Mouse (Mus musculus) testis, adult 2 months (tissue): ENCODE data around the gene Zfp281. TPM values are rescaled to one million over a fixed set of nuclear protein-coding genes. Genes with fewer than 3 reads are reported as not detected.

Source experiments
- H3K27ac ChIP-seq: fragments of 200-500 bp; 2 replicates; pipeline ENCODE4 v1.5.1; 2012; ENCODE audit warnings: low read depth, low read length; ENCODE audit not compliant: control insufficient read depth, insufficient read depth
- H3K27me3 ChIP-seq: fragments of 200-500 bp; 2 replicates; pipeline ENCODE4 v1.6.1; 2012; ENCODE audit warnings: mild to moderate bottlenecking, low read length, moderate library complexity; ENCODE audit not compliant: control insufficient read depth, insufficient read depth
- H3K36me3 ChIP-seq: fragments of 200-500 bp; 2 replicates; pipeline ENCODE4 v1.6.1; 2012; ENCODE audit warnings: mild to moderate bottlenecking, low read length; ENCODE audit not compliant: control insufficient read depth, insufficient read depth
- H3K4me1 ChIP-seq: fragments of 200-500 bp; 2 replicates; pipeline ENCODE4 v1.6.1; 2012; ENCODE audit warnings: low read length; ENCODE audit not compliant: control insufficient read depth, insufficient read depth
- H3K4me3 ChIP-seq: fragments of 200-500 bp; 2 replicates; pipeline ENCODE4 v1.5.1; 2012; ENCODE audit warnings: low read depth, mild to moderate bottlenecking, low read length, moderate library complexity, mixed read lengths; ENCODE audit not compliant: control insufficient read depth
- CTCF ChIP-seq: fragments of 200-500 bp; IDR thresholded peaks from 2 replicates; pipeline ENCODE4 v1.5.1; 2012; ENCODE audit warnings: low read depth, mild to moderate bottlenecking, inconsistent platforms, low read length, moderate library complexity; ENCODE audit not compliant: control insufficient read depth, insufficient read depth, insufficient replicate concordance
- POLR2A ChIP-seq: fragments of 200-500 bp; IDR thresholded peaks from 2 replicates; pipeline ENCODE4 v1.6.1; 2012; ENCODE audit warnings: low read depth, mild to moderate bottlenecking, inconsistent platforms, low read length, moderate library complexity; ENCODE audit not compliant: control insufficient read depth
- polyA plus RNA-seq: library from polyadenylated mRNA; depleted of rRNA; stranded (reverse); fragments of >200 nt; gene quantifications from 2 replicates; pipeline ENCODE4 v1.2.3, GENCODE M21; 2012; rRNA removed

The Zfp281 gene
- polyA plus RNA-seq, 1 experiment, result 2.3 TPM

DNA sequence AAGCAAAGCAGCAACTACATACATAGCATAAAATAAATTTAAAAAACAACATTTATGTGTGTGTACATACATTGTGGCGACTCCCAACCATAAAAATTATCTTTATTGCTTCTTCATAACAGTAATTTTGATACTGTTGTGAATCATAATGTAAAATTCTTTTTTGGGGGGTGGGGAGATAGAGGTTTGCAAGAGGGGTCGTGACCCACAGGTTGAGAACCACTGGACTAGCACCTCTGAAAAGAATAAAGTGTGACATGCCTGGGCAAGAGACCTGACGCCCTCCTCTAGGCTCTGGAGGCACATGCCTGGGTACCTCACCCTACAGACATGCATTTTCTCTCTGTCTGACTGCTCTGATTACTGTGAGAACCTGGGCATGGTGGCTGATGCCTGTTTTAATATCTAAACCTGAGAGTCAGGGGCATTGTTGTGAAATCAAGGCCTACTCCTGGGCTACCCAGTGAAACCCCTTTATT lies 53.2 kb downstream of the Zfp281 start:
- Histone ChIP-seq H3K4me1 (peaks cover 11% of the 10 kb centered on the region), H3K36me3 (no peaks in the 10 kb centered on the region), H3K4me3 (no peak overlapping the region), H3K27ac (no peak overlapping the region), H3K27me3 (no peaks in the 10 kb centered on the region)
- TF ChIP-seq CTCF, result no peak
- TF ChIP-seq POLR2A, result no peak

DNA sequence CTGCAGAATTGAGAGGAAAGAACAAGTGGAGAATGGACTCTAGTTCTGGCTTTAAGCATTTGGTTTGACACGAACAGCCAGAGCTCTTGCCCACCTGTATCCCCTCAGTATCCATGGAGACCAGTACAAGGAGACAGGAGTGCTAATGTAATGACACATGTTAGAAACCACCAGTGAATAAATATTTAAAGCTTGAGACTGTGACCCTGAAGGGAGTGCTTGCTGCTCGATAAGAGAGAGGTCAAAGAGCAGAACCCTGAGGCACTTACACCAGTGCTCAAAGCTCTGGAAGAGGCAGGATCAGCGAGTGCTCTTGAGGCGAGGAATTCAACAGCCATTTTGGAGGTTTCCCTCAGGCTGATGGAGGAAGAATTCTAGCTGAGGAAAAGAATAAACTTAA lies 54.1 kb downstream of the Zfp281 start:
- H3K27ac ChIP-seq, result no peak overlapping the region
- H3K27me3 ChIP-seq, result no peaks in the 10 kb centered on the region
- TF ChIP-seq CTCF (no peak), POLR2A (no peak)
- no peaks in the 10 kb centered on the region for H3K36me3 ChIP-seq
- H3K4me3 ChIP-seq, result no peak overlapping the region
- peaks cover 11% of the 10 kb centered on the region for H3K4me1 ChIP-seq

Other genes with a start within 250 kb of the Zfp281 start
- 4.7 and 5.4 TPM in 2 replicates for gene Ddx59, start 209.6 kb upstream of the Zfp281 start, polyA plus RNA-seq
- 2.0 and 2.2 TPM in 2 replicates for gene Kif14, start 158.6 kb upstream of the Zfp281 start, polyA plus RNA-seq